Mouse (Mus musculus) embryonic fibroblast, embryonic 13.5 days (primary cell): Measurements from ENCODE around the gene Gfra4.

Source experiments
- CTCF ChIP-seq: IDR thresholded peaks from 2 replicates; pipeline ENCODE4 v1.5.1; 2011; ENCODE audit warnings: mild to moderate bottlenecking, control low read depth, low read length, moderate library complexity, borderline replicate concordance; ENCODE audit not compliant: insufficient read depth
- POLR2A ChIP-seq: IDR thresholded peaks from 2 replicates; pipeline ENCODE4 v1.6.1; 2011; ENCODE audit warnings: low read depth, mild to moderate bottlenecking, control low read depth, low read length, moderate library complexity

DNA sequence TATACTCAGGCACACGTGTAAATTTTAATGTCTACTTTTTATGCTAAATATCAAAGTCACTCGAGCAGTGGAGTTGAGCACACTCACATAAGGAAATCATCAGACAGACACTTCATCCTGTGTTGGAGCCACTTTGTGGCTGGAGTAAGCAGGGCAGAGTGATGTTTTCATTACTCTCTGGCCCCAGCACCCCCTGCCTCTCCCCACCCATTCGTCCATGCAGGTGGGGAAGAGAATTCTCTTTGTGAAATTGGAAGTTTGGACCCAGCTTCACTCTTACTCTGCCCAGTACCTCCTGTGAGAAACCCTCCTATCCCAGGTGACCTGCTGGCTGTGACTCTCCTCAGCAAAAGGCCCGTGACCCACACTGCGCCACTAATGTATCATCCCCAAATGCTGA is 4.2 kb downstream of the Gfra4 start:
- no peak for TF ChIP-seq POLR2A
- TF ChIP-seq CTCF = no peak
